Mouse (Mus musculus) stomach, postnatal 0 days (tissue): ENCODE measurements around the gene Ghrhr. TPM values are rescaled to one million over a fixed set of nuclear protein-coding genes. Genes with fewer than 3 reads are reported as not detected.

Experiments
- ATAC-seq: fragments of 200-750 bp; cut with Nextera tagmentation; 2 replicates; pipeline ENCODE4 v1.8.0; 2017; ENCODE audit not compliant: low FRiP score, low TSS enrichment
- DNase-seq: peaks from one replicate; pipeline ENCODE4 v3.0.0-alpha.2; 2016; ENCODE audit warnings: low spot score
- H3K27ac ChIP-seq: fragments of 300-500 bp; sonication (generic); replicated peaks from 2 replicates; pipeline ENCODE4 v1.5.1; 2014; ENCODE audit warnings: mild to moderate bottlenecking, control low read depth
- H3K27me3 ChIP-seq: fragments of 300-500 bp; sonication (generic); 2 replicates; pipeline ENCODE4 v1.6.1; 2014; ENCODE audit warnings: low read length; ENCODE audit not compliant: control insufficient read depth, insufficient read depth
- H3K36me3 ChIP-seq: fragments of 300-500 bp; sonication (generic); 2 replicates; pipeline ENCODE4 v1.6.1; 2014; ENCODE audit warnings: low read length, mixed read lengths; ENCODE audit not compliant: control insufficient read depth, insufficient read depth
- H3K4me1 ChIP-seq: fragments of 300-500 bp; sonication (generic); replicated peaks from 2 replicates; pipeline ENCODE4 v1.6.1; 2014; ENCODE audit warnings: antibody characterized with exemption; ENCODE audit not compliant: control insufficient read depth, insufficient read depth
- H3K4me2 ChIP-seq: fragments of 300-500 bp; sonication (generic); replicated peaks from 2 replicates; pipeline ENCODE4 v1.6.1; 2014; ENCODE audit warnings: low read depth, mild to moderate bottlenecking, control low read depth, moderate library complexity
- H3K4me3 ChIP-seq: fragments of 300-500 bp; sonication (generic); 2 replicates; pipeline ENCODE4 v1.5.1; 2014; ENCODE audit warnings: low read depth, low read length, control low read depth
- H3K9ac ChIP-seq: fragments of 300-500 bp; sonication (generic); 2 replicates; pipeline ENCODE4 v1.6.1; 2014; ENCODE audit warnings: mild to moderate bottlenecking, low read length, control low read depth, mixed read lengths
- H3K9me3 ChIP-seq: fragments of 300-500 bp; sonication (generic); 2 replicates; pipeline ENCODE4 v1.6.1; 2016; ENCODE audit warnings: low read length; ENCODE audit not compliant: control insufficient read depth
- CTCF ChIP-seq: IDR thresholded peaks from 2 replicates; pipeline ENCODE4 v1.5.1; 2016; ENCODE audit warnings: antibody characterized with exemption, low read depth, mild to moderate bottlenecking, moderate library complexity
- EP300 ChIP-seq: optimal IDR thresholded peaks from 2 replicates; pipeline ENCODE3; 2016; ENCODE audit warnings: antibody characterized with exemption
- WGBS: fragments of 180-500 bp; shearing (Covaris S2); extraction: QIAGEN DNeasy Blood & Tissue Kit; methylation state at CpG from one replicate; pipeline ENCODE4 v1.1.7; 2014; 5-methylcytosine and 5-hydroxymethylcytosine counted together
- polyA plus RNA-seq: library from polyadenylated mRNA; unstranded; fragments of >200 nt; fragmentation: Nextera tagmentation; extraction: Ambion mirVana; gene quantifications from 2 replicates; pipeline ENCODE4 v1.2.1, GENCODE M21; 2015

Gene Ghrhr
- polyA plus RNA-seq, 1 experiment from 2014 or later: not detected

DNA sequence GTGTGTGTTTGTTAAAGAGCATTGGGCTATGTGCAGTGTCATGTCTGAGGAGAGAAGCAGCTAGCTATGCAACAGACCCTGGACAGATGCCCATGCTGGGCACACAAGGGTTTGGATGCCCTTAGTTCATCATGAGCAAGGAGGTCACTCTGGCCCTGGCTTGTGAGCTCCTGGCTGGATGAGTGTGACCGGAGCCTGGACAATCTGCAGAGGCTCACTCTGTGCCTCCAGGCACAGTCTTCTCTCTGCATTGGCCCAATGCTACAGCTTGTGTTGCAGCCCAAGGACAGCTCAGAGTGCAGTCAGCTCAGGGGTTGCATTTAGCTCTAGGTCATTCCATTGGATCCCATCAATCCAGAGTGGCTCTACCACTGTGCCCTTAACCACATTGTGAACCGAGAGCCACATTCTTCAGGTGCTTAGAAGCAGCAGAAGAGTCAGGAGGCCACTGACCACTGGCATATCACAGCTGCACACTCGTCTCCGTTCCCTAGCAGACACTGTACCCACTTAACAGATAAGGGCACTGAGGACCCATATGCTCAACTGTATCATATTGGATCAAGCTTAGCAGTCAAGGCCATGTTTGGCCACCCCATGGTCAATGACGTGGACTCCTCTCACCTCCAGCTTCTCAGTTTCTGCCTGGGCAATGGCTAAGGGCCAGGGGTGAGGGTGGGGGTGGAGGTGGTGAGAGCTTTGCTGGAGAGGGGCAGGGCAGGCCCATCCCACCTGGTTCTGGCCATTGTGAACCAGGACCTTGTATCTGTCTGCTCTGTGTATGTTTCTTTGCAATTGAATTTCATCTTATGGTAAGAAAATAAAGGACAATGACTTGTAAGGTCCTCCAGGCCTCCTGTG lies 28.2 kb upstream of the Ghrhr start:
- H3K36me3 ChIP-seq: no peaks in the 10 kb centered on the region
- no peak overlapping the region for H3K4me2 ChIP-seq
- DNase-seq (peak; percentile 10), ATAC-seq (no peak)
- H3K4me1 ChIP-seq: no peaks in the 10 kb centered on the region
- H3K27ac ChIP-seq: no peak overlapping the region
- no peak overlapping the region for H3K4me3 ChIP-seq
- no peaks in the 10 kb centered on the region for H3K27me3 ChIP-seq
- H3K9me3 ChIP-seq: no peaks in the 10 kb centered on the region
- TF ChIP-seq EP300: no peak
- TF ChIP-seq CTCF: no peak
- no peak overlapping the region for H3K9ac ChIP-seq
- WGBS: 92% methylated on average over 5 of the region's 5 CpGs

GRCm38 (mm10) chr6:55349231-55349630 lies 26.9 kb upstream of the Ghrhr start:
- no peaks in the 10 kb centered on the region for H3K9me3 ChIP-seq
- 82% methylated on average over 4 of the region's 4 CpGs for WGBS
- DNase-seq: no peak
- no peaks in the 10 kb centered on the region for H3K36me3 ChIP-seq
- no peak overlapping the region for H3K9ac ChIP-seq
- no peak overlapping the region for H3K4me3 ChIP-seq
- no peak overlapping the region for H3K27ac ChIP-seq
- no peak for TF ChIP-seq EP300
- TF ChIP-seq CTCF: no peak
- no peaks in the 10 kb centered on the region for H3K27me3 ChIP-seq
- H3K4me2 ChIP-seq: no peak overlapping the region
- no peak for ATAC-seq
- H3K4me1 ChIP-seq: no peaks in the 10 kb centered on the region

- Histone ChIP-seq H3K9me3 (no peaks in the 10 kb centered on the region), H3K27me3 (no peaks in the 10 kb centered on the region), H3K36me3 (no peaks in the 10 kb centered on the region), H3K27ac (no peak overlapping the region), H3K9ac (no peak overlapping the region), H3K4me1 (no peaks in the 10 kb centered on the region), H3K4me3 (no peak overlapping the region), H3K4me2 (no peak overlapping the region)
- TF ChIP-seq EP300 (no peak), CTCF (no peak)
- 78% methylated on average over 6 of the region's 6 CpGs for WGBS
- DNase-seq (peak; percentile 14), ATAC-seq (no peak)
These were observed 25.6 kb upstream of the Ghrhr start for GRCm38 (mm10) chr6:55350383-55350952.

DNA sequence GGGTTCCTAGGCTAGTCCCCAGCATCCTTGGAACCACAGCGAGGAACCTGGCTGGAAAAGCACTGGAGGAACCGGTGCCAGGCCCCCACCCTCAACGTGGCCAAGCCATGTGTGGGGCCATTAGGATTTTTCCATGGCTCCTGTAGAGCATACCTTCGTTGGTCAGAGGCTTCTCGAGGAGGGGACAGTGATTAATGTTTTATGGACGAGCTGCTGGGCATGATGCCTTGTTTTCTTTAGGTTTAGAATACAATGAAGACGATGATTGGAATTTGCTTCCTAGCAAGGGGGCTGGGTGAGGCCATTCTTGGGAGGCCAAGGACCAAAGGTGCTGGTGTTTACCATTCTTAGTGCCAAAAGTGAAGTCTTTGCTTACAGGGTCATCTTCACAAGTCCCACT lies 24.4 kb upstream of the Ghrhr start:
- Histone ChIP-seq H3K4me1 (no peaks in the 10 kb centered on the region), H3K4me3 (no peak overlapping the region), H3K27me3 (no peaks in the 10 kb centered on the region), H3K27ac (no peak overlapping the region), H3K9me3 (no peaks in the 10 kb centered on the region), H3K4me2 (no peak overlapping the region), H3K9ac (no peak overlapping the region), H3K36me3 (no peaks in the 10 kb centered on the region)
- ATAC-seq (no peak), DNase-seq (no peak)
- WGBS: 50% methylated on average over 7 of the region's 7 CpGs
- no peak for TF ChIP-seq CTCF
- TF ChIP-seq EP300: no peak

- TF ChIP-seq CTCF: no peak
- TF ChIP-seq EP300: no peak
- WGBS: 78% methylated on average over 12 of the region's 12 CpGs
- no peaks in the 10 kb centered on the region for H3K9me3 ChIP-seq
- DNase-seq: no peak
- no peaks in the 10 kb centered on the region for H3K27me3 ChIP-seq
- no peaks in the 10 kb centered on the region for H3K4me1 ChIP-seq
- H3K4me3 ChIP-seq: no peak overlapping the region
- no peak overlapping the region for H3K27ac ChIP-seq
- H3K9ac ChIP-seq: no peak overlapping the region
- ATAC-seq: no peak
- no peak overlapping the region for H3K4me2 ChIP-seq
- no peaks in the 10 kb centered on the region for H3K36me3 ChIP-seq
These were observed 22.2 kb upstream of the Ghrhr start for GRCm38 (mm10) chr6:55353711-55354445.
